Mouse (Mus musculus): ENCODE measurements around the gene Usp8. TPM values are rescaled to one million over a fixed set of nuclear protein-coding genes. Genes with fewer than 3 reads are reported as not detected.

Usp8 gene
- polyA plus RNA-seq, 1 experiment from 2014 or later = 158 TPM

Other genes starting within 250 kb of the Usp8 start
- 21.2 to 41.0 TPM (median 29.4 TPM) in 3 replicates for gene Atp8b4, start 206.7 kb upstream of the Usp8 start, polyA plus RNA-seq (2018)
- not detected in 3 replicates for gene Slc27a2, start 154.9 kb upstream of the Usp8 start, polyA plus RNA-seq (2018)
- gene Hdc, start 88.0 kb upstream of the Usp8 start, polyA plus RNA-seq (2018) = 0.50 to 1.6 TPM (median 0.52 TPM) in 3 replicates
- 11.8 to 21.0 TPM (median 18.9 TPM) in 3 replicates for gene Gabpb1, start 31.0 kb upstream of the Usp8 start, polyA plus RNA-seq (2018)
- 0.18 to 0.28 TPM in 2 of 3 replicates, not detected in the other for gene Usp50, start 76.1 kb downstream of the Usp8 start, polyA plus RNA-seq (2018)
- gene Trpm7, start 168.9 kb downstream of the Usp8 start, polyA plus RNA-seq (2018) = 30.5 to 53.0 TPM (median 38.3 TPM) in 3 replicates
- gene Sppl2a, start 225.9 kb downstream of the Usp8 start, polyA plus RNA-seq (2018) = 64.1 to 120 TPM (median 88.4 TPM) in 3 replicates

All from macrophage (primary cell).